Mouse (Mus musculus) layer of hippocampus, adult 8-10 months (tissue): ENCODE measurements at regions not wholly inside any gene's neighbourhood (a gene's known extent, or its start where the extent isn't known, plus 50 kb on each side); places are given as distances from the start of the nearest gene placed in this dataset.
"Not testable (repeated sequence)": the region's sequence is repeated elsewhere in the genome, so short reads cannot be mapped to it uniquely, and the experiment has no call there.

Source experiments
- DNase-seq, 2 experiments: peaks; one replicate each; pipeline ENCODE4 v3.0.0; 2022; ENCODE audit warnings: low spot score in 2 of 2

- peak in 1 of 2 experiments; percentile 5 for DNase-seq
Observed at GRCm38 (mm10) chr17:58820588-58821195, 170.5 kb downstream of the Pdzph1 start.

- DNase-seq: no peak
Observed at GRCm38 (mm10) chr17:58819339-58819738, 171.8 kb downstream of the Pdzph1 start.

GRCm38 (mm10) chr17:58775451-58775850, 215.7 kb downstream of the Pdzph1 start:
- DNase-seq: not testable (repeated sequence)

GRCm38 (mm10) chr17:58773595-58773994, 217.6 kb downstream of the Pdzph1 start:
- DNase-seq: no peak

- no peak for DNase-seq
Observed at GRCm38 (mm10) chr17:58765141-58765540, 226.0 kb downstream of the Pdzph1 start.

GRCm38 (mm10) chr17:58749000-58749399, 242.2 kb downstream of the Pdzph1 start:
- no peak for DNase-seq

GRCm38 (mm10) chr17:58748264-58748663, 242.9 kb downstream of the Pdzph1 start:
- DNase-seq: peak; percentile 7 to 8

- no peak for DNase-seq
Observed at GRCm38 (mm10) chr17:58710748-58711478, 280.3 kb downstream of the Pdzph1 start.

GRCm38 (mm10) chr17:58690211-58690610, 301.0 kb downstream of the Pdzph1 start:
- no peak for DNase-seq

GRCm38 (mm10) chr17:58672291-58672690, 318.9 kb downstream of the Pdzph1 start:
- peak; percentile 2 to 4 for DNase-seq

- no peak for DNase-seq
Observed at GRCm38 (mm10) chr17:58668036-58668435, 323.1 kb downstream of the Pdzph1 start.

- DNase-seq: no peak
Observed at GRCm38 (mm10) chr17:58643793-58644192, 347.4 kb downstream of the Pdzph1 start.

- no peak for DNase-seq
Observed at GRCm38 (mm10) chr17:58642273-58642672, 348.9 kb downstream of the Pdzph1 start.

- DNase-seq: no peak
Observed at GRCm38 (mm10) chr17:58598911-58599310, 392.3 kb downstream of the Pdzph1 start.

GRCm38 (mm10) chr17:58596661-58597060, 394.5 kb downstream of the Pdzph1 start:
- no peak for DNase-seq

GRCm38 (mm10) chr17:58587946-58588345, 403.2 kb downstream of the Pdzph1 start:
- DNase-seq: peak in 1 of 2 experiments; percentile 3

- DNase-seq: no peak
Observed at GRCm38 (mm10) chr17:58572885-58573284, 418.3 kb downstream of the Pdzph1 start.
